Mouse (Mus musculus) intestine, embryonic 16.5 days (tissue): ENCODE data around the gene Tbx19. TPM values are rescaled to one million over a fixed set of nuclear protein-coding genes. Genes with fewer than 3 reads are reported as not detected.

ENCODE experiments used
- ATAC-seq: fragments of 200-750 bp; cut with Nextera tagmentation; 2 replicates; pipeline ENCODE4 v1.8.0; 2017; ENCODE audit warnings: moderate TSS enrichment, moderate library complexity
- H3K27ac ChIP-seq: fragments of 300-500 bp; sonication (generic); 2 replicates; pipeline ENCODE4 v1.5.1; 2014; ENCODE audit warnings: mild to moderate bottlenecking, low read length
- H3K27me3 ChIP-seq: fragments of 300-500 bp; sonication (generic); replicated peaks from 2 replicates; pipeline ENCODE4 v1.6.1; 2014; ENCODE audit warnings: low read length, control low read depth, mixed read lengths; ENCODE audit not compliant: control insufficient read depth, insufficient read depth
- H3K36me3 ChIP-seq: fragments of 300-500 bp; sonication (generic); 2 replicates; pipeline ENCODE4 v1.6.1; 2014; ENCODE audit warnings: low read length, control low read depth; ENCODE audit not compliant: control insufficient read depth, insufficient read depth
- H3K4me1 ChIP-seq: fragments of 300-500 bp; sonication (generic); 2 replicates; pipeline ENCODE4 v1.6.1; 2014; ENCODE audit warnings: low read length, control low read depth, mixed read lengths; ENCODE audit not compliant: control insufficient read depth, insufficient read depth
- H3K4me2 ChIP-seq: fragments of 300-500 bp; sonication (generic); 2 replicates; pipeline ENCODE4 v1.6.1; 2014; ENCODE audit warnings: low read depth, low read length, control low read depth
- H3K4me3 ChIP-seq: fragments of 300-500 bp; sonication (generic); 2 replicates; pipeline ENCODE4 v1.5.1; 2014; ENCODE audit warnings: mild to moderate bottlenecking, low read length
- H3K9ac ChIP-seq: fragments of 300-500 bp; sonication (generic); 2 replicates; pipeline ENCODE4 v1.6.1; 2014; ENCODE audit warnings: low read depth, low read length
- H3K9me3 ChIP-seq: fragments of 300-500 bp; sonication (generic); 2 replicates; pipeline ENCODE4 v1.6.1; 2016; ENCODE audit warnings: low read length, control low read depth; ENCODE audit not compliant: control insufficient read depth
- WGBS: fragments of 180-500 bp; shearing (Covaris S2); extraction: QIAGEN DNeasy Blood & Tissue Kit; methylation state at CpG from one replicate; pipeline ENCODE4 v1.1.7; 2014; 5-methylcytosine and 5-hydroxymethylcytosine counted together
- polyA plus RNA-seq: library from polyadenylated mRNA; unstranded; fragments of >200 nt; fragmentation: Nextera tagmentation; extraction: Ambion mirVana; gene quantifications from 2 replicates; pipeline ENCODE4 v1.2.1, GENCODE M21; 2015

The Tbx19 gene
- polyA plus RNA-seq, 1 experiment from 2014 or later = not detected

DNA sequence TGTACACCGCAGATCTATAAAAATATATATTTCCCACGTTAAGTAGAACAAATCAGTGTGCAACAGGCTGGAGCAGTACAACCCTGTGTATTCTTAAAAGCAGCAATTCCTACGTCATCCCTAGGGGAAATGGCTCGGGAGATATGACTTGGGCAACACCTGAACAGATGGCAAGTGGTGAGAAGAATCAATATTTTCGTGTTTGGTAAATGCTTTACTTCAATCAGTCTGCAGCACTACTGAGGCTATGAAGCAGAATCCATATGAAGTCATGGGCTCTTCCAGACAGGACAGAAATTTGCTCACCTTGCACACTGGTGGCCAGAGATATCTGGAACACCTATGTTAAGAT, 34.1 kb upstream of the Tbx19 start:
- ATAC-seq = peak; percentile 53
- no peaks in the 10 kb centered on the region for H3K36me3 ChIP-seq
- H3K9me3 ChIP-seq = no peaks in the 10 kb centered on the region
- H3K27me3 ChIP-seq = no peaks in the 10 kb centered on the region
- peak overlapping the region; percentile 93 for H3K9ac ChIP-seq
- WGBS = 4% methylated on average over 5 of the region's 5 CpGs
- H3K4me2 ChIP-seq = peak overlapping the region; percentile 83
- peak overlapping the region; percentile 69 for H3K27ac ChIP-seq
- H3K4me1 ChIP-seq = peaks cover 18% of the 10 kb centered on the region
- H3K4me3 ChIP-seq = peak overlapping the region; percentile 80

DNA sequence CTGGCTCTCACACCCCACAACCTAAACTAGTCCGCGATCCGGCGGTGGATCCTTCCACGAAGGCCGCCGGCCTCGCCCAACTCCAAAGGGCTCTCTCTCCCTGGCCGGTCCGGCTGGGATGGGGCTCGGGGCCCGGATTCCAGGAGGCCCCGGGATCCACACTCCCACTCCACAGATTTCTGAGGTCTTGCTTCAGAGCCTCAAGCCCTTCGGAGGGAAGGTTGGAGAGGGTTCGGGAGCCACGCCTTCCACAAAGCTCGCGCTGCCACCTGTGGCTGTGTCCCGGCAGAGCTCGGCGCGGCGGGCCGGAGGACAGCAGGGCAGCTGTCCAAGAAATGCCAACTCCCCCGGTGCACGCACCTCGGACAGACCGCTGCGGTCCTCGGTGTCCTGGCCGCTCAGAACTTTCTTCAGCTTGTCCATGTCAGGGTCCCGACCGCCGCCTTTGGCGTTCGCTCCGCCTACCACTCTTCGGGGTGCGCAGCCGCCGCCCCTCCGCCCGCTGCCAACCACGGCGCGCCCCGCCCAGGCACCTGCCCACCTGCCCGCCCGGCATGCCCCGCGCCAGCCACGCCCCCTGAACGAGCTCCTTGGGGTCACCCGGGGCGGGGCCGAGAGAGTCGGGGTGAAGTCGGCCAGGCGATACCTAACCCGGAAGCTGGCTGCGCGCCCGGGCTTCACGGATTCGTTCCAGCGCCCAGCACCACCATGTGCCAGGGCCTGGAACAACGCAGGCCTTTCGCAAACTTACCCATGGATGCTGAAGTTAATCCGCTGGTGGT, 33.5 kb upstream of the Tbx19 start, which contains the start of gene Sft2d2:
TSS of gene Sft2d2 (minus strand) at position 559 of the 782 bp plus-strand sequence.
- H3K9ac ChIP-seq = peak within 1 kb of the TSS; percentile 93
- no peaks in the 10 kb centered on the region for H3K36me3 ChIP-seq
- peak within 1 kb of the TSS; percentile 80 for H3K4me3 ChIP-seq
- WGBS = under 1% methylated on average over 69 of the region's 69 CpGs
- H3K4me1 ChIP-seq = peaks cover 24% of the 10 kb centered on the region
- peak within 1 kb of the TSS; percentile 83 for H3K4me2 ChIP-seq
- H3K9me3 ChIP-seq = no peaks in the 10 kb centered on the region
- peak; percentile 93 for ATAC-seq
- no peaks in the 10 kb centered on the region for H3K27me3 ChIP-seq
- peak within 1 kb of the TSS; percentile 95 for H3K27ac ChIP-seq

DNA sequence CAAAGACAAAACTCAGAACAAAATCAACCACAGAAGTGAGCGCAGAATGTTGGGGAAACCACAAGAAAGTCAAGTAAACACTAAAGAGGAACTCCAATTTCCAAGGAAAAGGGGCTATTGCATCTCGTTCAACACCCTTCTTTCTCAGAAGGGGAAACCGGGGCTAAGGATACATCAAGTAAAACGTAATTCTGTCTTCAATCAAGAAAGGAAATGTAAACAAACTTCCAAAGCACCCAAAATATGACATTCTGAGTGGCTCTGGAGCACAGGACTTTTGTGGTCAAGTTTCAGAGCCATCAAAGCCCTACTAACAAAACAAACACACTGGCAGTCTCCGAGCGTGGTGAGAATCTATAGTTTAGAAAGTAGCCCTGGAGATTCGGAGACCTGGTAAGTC, 32.9 kb upstream of the Tbx19 start:
- Histone ChIP-seq H3K27ac (peak overlapping the region; percentile 95), H3K4me2 (peak overlapping the region; percentile 83), H3K36me3 (no peaks in the 10 kb centered on the region), H3K4me1 (peaks cover 28% of the 10 kb centered on the region), H3K9me3 (no peaks in the 10 kb centered on the region), H3K27me3 (no peaks in the 10 kb centered on the region), H3K9ac (peak overlapping the region; percentile 93), H3K4me3 (peak overlapping the region; percentile 80)
- WGBS = 12% methylated on average over 7 of the region's 7 CpGs
- ATAC-seq = no peak

DNA sequence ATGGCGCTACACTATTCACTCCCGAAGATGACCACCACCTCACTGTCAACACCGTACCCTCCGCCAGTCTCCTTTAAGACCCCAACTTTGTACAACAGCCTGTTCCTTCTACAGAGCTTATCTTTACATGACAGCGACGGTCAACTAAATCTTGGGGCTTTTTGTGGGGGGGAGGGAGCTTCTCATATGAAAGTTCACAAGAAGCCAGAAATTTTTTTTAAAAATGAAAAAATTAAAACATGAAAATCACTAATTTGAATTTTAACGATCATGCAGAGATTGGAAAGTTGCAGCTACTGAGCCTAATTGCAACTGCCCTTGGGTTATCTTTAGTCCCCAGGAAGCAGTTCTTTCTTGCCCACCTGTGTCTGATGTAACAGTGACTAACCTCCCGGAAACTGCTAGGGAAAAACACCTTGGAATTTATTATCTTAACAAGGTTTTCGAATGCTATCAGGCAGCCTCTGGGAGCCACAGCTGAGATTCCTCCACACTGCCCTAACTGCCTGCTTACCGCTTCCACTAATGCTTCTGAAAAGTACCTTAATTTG, 32.2 kb upstream of the Tbx19 start:
- 50% methylated on average over 10 of the region's 10 CpGs for WGBS
- Histone ChIP-seq H3K4me1 (peaks cover 28% of the 10 kb centered on the region), H3K4me2 (peak overlapping the region; percentile 83), H3K4me3 (peak overlapping the region; percentile 80), H3K9ac (peak overlapping the region; percentile 93), H3K27me3 (no peaks in the 10 kb centered on the region), H3K36me3 (no peaks in the 10 kb centered on the region), H3K27ac (peak overlapping the region; percentile 95), H3K9me3 (no peaks in the 10 kb centered on the region)
- ATAC-seq = peak; percentile 6; the same call in 1 of the 2 replicates

DNA sequence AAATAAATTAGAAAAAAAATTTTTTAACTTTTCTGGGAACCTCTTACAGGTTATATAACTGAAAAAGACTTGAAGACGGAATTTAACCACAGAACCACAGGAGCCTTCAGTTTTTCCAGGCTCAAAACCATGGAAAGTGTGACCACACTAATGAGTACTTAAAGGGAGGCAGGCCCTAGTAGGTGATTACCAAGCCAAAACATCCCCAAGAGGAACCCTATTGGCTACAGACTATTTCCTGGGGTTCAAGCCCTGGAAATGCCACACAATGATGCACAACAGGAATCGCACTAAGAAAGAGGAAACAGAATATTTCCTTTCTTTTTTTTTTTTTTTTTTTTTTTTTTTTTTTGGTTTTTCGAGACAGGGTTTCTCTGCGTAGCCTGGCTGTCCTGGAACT, 31.5 kb upstream of the Tbx19 start:
- H3K27me3 ChIP-seq = no peaks in the 10 kb centered on the region
- H3K4me2 ChIP-seq = peak overlapping the region; percentile 83; the same call in 1 of the 2 replicates
- H3K27ac ChIP-seq = no peak overlapping the region
- peaks cover 22% of the 10 kb centered on the region for H3K4me1 ChIP-seq
- H3K9me3 ChIP-seq = no peaks in the 10 kb centered on the region
- ATAC-seq = no peak
- WGBS = 65% methylated on average over 4 of the region's 4 CpGs
- no peak overlapping the region for H3K4me3 ChIP-seq
- no peaks in the 10 kb centered on the region for H3K36me3 ChIP-seq
- no peak overlapping the region for H3K9ac ChIP-seq

DNA sequence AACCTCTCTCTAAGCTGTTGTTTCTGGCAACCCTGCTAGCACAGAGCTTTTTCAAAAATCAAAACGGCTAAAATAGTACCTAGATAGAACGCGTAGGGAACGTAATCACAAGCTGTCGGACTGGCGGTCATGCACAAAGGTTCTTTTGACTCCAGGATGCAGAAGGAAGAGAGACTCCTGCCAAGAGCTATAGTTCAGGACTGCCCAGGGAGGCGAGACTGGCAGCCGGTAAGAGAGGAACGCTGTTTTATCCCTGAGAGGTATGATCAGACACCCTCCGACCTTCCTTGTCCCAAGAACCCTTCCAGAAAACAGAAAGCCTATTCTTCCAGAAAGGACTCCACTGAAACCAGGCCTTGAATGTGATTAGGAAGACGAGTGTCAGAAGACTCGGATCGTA, 31.0 kb upstream of the Tbx19 start:
- H3K4me1 ChIP-seq = peaks cover 22% of the 10 kb centered on the region
- H3K9ac ChIP-seq = no peak overlapping the region
- WGBS = 78% methylated on average over 13 of the region's 13 CpGs
- H3K27ac ChIP-seq = no peak overlapping the region
- H3K36me3 ChIP-seq = no peaks in the 10 kb centered on the region
- no peak overlapping the region for H3K4me3 ChIP-seq
- H3K9me3 ChIP-seq = no peaks in the 10 kb centered on the region
- no peak overlapping the region for H3K4me2 ChIP-seq
- no peak for ATAC-seq
- H3K27me3 ChIP-seq = no peaks in the 10 kb centered on the region

DNA sequence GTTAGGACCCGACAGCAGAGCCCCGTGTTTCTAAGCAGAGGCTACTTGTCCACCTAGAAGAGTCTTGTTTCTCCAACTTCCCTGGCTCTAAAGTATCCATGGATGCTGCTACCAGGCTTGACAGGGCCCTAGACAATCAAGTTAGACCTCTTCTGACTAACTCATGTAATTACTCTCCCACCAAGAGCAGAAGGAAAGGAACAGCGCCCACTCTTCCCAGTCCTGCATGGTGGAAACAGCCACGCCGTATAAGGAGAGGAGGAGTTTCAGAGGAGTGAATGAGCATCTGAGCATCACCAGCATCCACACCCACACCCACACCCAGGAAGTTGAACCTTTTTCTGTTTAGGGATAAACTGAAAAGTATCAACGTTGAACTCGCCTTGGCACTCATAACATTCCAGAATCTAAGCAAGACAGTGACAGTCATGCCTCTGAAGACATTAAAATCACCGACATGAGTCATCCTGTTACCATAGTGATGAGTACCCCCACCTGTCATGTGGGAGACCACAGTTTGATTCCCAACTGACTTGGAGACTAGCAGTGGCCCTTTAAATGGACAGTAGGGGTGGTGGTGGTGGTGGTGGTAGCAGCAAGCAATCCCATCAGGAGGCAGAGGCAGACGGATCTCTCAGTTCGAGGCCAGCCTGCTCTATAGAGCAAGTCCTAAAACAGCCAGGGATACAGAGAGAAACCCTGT, 30.1 kb upstream of the Tbx19 start:
- no peak for ATAC-seq
- H3K9ac ChIP-seq = no peak overlapping the region

DNA sequence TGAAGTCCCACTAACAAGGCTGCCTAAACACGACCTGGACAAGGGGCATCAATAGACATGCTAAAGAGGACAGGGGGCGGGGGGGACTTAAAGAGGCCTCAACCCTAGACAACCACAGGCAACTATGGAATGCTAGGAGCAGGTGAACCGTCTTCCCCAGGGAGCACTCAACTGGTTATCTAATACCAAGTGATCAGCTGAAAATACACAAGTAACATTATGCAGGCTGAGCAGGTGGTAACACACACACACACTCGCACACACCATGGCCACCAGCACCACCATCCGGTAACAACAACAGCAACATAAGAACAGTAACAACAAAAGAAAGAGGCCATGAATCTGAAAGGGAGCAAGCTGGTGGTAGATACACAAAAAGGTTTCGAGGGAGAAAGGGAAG, 29.5 kb upstream of the Tbx19 start:
- H3K36me3 ChIP-seq = no peaks in the 10 kb centered on the region

More for the DNA sequence above, 30.1 kb upstream of the Tbx19 start:
- Histone ChIP-seq H3K9me3 (no peaks in the 10 kb centered on the region), H3K27me3 (no peaks in the 10 kb centered on the region), H3K36me3 (no peaks in the 10 kb centered on the region), H3K27ac (no peak overlapping the region), H3K4me1 (peaks cover 22% of the 10 kb centered on the region), H3K4me2 (no peak overlapping the region), H3K4me3 (no peak overlapping the region)
- WGBS = 91% methylated on average over 10 of the region's 10 CpGs

DNA sequence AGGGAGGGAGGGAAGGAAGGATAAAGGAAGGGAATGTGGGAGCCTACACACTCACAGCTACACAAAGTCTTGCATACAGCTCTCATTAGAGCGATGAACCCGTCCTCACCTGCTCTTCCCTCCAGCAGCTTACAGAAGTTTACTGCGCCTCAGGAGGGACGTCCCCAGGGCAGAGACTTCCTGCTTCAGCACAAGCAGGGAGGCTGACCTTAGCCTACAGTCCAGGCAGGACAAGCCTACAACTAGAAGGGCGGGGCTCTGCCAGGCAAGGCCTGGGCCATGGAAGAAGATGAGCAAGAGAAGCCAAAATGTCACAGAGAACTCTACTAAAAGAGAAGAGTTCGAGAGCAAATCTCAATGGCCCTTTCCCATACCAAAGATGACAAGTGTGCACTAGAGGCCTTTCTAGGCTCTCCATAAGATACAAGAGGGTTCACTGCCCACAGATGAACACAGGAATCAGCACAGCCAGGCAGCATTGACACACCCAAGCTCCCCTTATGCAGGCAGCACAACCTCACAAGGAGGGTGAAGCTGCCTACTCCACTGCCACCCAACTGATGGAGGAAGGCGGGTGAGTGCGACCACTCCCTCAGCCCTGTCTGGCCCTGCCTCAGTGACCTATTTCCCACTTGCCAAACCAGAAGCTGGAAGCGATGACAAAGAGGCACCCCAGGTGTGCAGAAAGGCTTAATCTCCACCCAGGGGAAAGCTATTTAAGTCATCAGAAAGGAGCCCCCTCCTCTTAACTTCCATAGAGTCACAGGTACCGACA, 28.4 kb upstream of the Tbx19 start:
- H3K4me3 ChIP-seq = no peak overlapping the region
- H3K9me3 ChIP-seq = no peaks in the 10 kb centered on the region
- H3K4me1 ChIP-seq = peaks cover 13% of the 10 kb centered on the region
- no peaks in the 10 kb centered on the region for H3K36me3 ChIP-seq
- H3K4me2 ChIP-seq = peak overlapping the region; percentile 12; the same call in 1 of the 2 replicates
- WGBS = 62% methylated on average over 10 of the region's 10 CpGs
- no peak overlapping the region for H3K9ac ChIP-seq
- ATAC-seq = peak; percentile 68
- H3K27ac ChIP-seq = no peak overlapping the region
- no peaks in the 10 kb centered on the region for H3K27me3 ChIP-seq

More for the DNA sequence above, 29.5 kb upstream of the Tbx19 start:
- ATAC-seq = no peak
- Histone ChIP-seq H3K9ac (no peak overlapping the region), H3K27me3 (no peaks in the 10 kb centered on the region), H3K27ac (no peak overlapping the region), H3K4me2 (no peak overlapping the region), H3K9me3 (no peaks in the 10 kb centered on the region), H3K4me1 (peaks cover 16% of the 10 kb centered on the region), H3K4me3 (no peak overlapping the region)
- 77% methylated on average over 6 of the region's 6 CpGs for WGBS
